Mouse (Mus musculus) kidney, embryonic 16.5 days (tissue): ENCODE results near the gene Fuca2. TPM values are rescaled to one million over a fixed set of nuclear protein-coding genes. Genes with fewer than 3 reads are reported as not detected.
"Not testable (repeated sequence)": the region's sequence is repeated elsewhere in the genome, so short reads cannot be mapped to it uniquely, and the experiment has no call there.

ENCODE experiments used
- ATAC-seq: fragments of 200-750 bp; cut with Nextera tagmentation; 2 replicates; pipeline ENCODE4 v1.8.0; 2017; ENCODE audit warnings: moderate TSS enrichment; ENCODE audit not compliant: low FRiP score, low TSS enrichment
- H3K27ac ChIP-seq: fragments of 300-500 bp; sonication (generic); 2 replicates; pipeline ENCODE4 v1.5.1; 2014; ENCODE audit warnings: low read length
- H3K27me3 ChIP-seq: fragments of 300-500 bp; sonication (generic); 2 replicates; pipeline ENCODE4 v1.6.1; 2014; ENCODE audit warnings: low read length, control low read depth, mixed read lengths; ENCODE audit not compliant: insufficient read depth
- H3K36me3 ChIP-seq: fragments of 300-500 bp; sonication (generic); 2 replicates; pipeline ENCODE4 v1.6.1; 2014; ENCODE audit warnings: low read length, control low read depth, mixed read lengths; ENCODE audit not compliant: insufficient read depth
- H3K4me1 ChIP-seq: fragments of 300-500 bp; sonication (generic); 2 replicates; pipeline ENCODE4 v1.6.1; 2014; ENCODE audit warnings: low read length, control low read depth, mixed read lengths; ENCODE audit not compliant: insufficient read depth
- H3K4me2 ChIP-seq: fragments of 300-500 bp; sonication (generic); replicated peaks from 2 replicates; pipeline ENCODE4 v1.6.1; 2014; ENCODE audit warnings: low read depth, low read length
- H3K4me3 ChIP-seq: fragments of 300-500 bp; sonication (generic); 2 replicates; pipeline ENCODE4 v1.5.1; 2014; ENCODE audit warnings: mild to moderate bottlenecking, low read length
- H3K9ac ChIP-seq: fragments of 300-500 bp; sonication (generic); replicated peaks from 2 replicates; pipeline ENCODE4 v1.6.1; 2014; ENCODE audit warnings: low read length
- H3K9me3 ChIP-seq: fragments of 300-500 bp; sonication (generic); 2 replicates; pipeline ENCODE4 v1.6.1; 2016; ENCODE audit warnings: low read length, control low read depth
- WGBS: fragments of 180-500 bp; shearing (Covaris S2); extraction: QIAGEN DNeasy Blood & Tissue Kit; methylation state at CpG from one replicate; pipeline ENCODE4 v1.1.7; 2014; 5-methylcytosine and 5-hydroxymethylcytosine counted together
- polyA plus RNA-seq: library from polyadenylated mRNA; unstranded; fragments of >200 nt; fragmentation: Nextera tagmentation; extraction: Ambion mirVana; gene quantifications from 2 replicates; pipeline ENCODE4 v1.2.1, GENCODE M21; 2015

Fuca2 gene
- polyA plus RNA-seq = 118 and 127 TPM in 2 replicates

DNA sequence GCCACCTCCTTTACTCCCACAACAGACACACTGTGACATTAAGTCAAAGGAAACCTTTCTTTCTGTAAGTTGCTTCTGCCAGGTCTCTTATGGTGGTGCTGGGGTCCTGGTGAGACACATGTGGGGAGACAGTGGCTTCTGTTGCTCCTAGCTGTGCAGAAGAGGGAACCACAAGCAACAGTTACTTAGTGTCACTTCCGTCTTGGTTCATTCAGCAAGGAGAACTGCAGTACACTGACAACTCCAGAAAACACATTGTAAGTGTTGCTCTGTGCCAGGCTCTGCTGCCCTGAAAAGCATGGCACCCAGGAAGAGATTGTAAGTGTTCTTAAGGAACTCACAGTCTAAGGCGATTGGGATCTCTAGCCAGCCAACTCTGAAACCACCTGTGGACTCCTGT is at the start of gene Fuca2:
Gene Fuca2 (plus strand): TSS at position 210 of the 400 bp plus-strand sequence.
- H3K27me3 ChIP-seq = no peaks in the 10 kb centered on the region
- 0 out of 2 replicates have a peak within 1 kb of the TSS, but pooled peaks have one; percentile 67 for H3K9ac ChIP-seq

DNA sequence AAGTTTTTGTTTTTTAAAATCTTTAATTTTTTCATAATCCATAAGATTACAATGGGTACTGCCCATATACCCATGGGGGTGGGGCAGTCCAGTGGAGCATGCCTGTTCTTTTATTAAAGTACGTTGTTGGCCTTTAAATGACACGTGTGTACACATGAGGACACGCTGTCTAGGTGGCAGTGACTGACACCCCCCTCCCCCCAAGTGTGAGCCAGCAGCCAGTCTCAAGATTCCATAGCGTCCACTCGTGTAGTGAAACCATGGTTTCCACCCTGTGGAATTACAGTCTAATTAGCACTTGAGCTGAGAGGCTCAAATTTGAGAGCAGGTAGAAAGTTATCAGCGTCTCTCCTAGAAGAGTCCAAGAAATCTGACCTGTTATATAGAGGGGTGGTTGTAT is 47.7 kb upstream of the Fuca2 start:
- Histone ChIP-seq H3K27me3 (no peaks in the 10 kb centered on the region), H3K9me3 (no peaks in the 10 kb centered on the region), H3K4me1 (peaks cover 17% of the 10 kb centered on the region; the same call in 1 of the 2 replicates), H3K27ac (no peak overlapping the region), H3K9ac (no peak overlapping the region), H3K4me2 (no peak overlapping the region), H3K4me3 (no peak overlapping the region), H3K36me3 (no peaks in the 10 kb centered on the region)
- 90% methylated on average over 6 of the region's 6 CpGs for WGBS
- no peak for ATAC-seq

More for the DNA sequence above, at the start of gene Fuca2:
- WGBS = 93% methylated on average over 2 of the region's 2 CpGs
- ATAC-seq = no peak
- no peaks in the 10 kb centered on the region for H3K9me3 ChIP-seq
- H3K4me3 ChIP-seq = no peak within 1 kb of the TSS
- H3K4me1 ChIP-seq = peaks cover 12% of the 10 kb centered on the region
- H3K27ac ChIP-seq = peak within 1 kb of the TSS; percentile 73
- no peak within 1 kb of the TSS for H3K4me2 ChIP-seq
- H3K36me3 ChIP-seq = no peaks in the 10 kb centered on the region

DNA sequence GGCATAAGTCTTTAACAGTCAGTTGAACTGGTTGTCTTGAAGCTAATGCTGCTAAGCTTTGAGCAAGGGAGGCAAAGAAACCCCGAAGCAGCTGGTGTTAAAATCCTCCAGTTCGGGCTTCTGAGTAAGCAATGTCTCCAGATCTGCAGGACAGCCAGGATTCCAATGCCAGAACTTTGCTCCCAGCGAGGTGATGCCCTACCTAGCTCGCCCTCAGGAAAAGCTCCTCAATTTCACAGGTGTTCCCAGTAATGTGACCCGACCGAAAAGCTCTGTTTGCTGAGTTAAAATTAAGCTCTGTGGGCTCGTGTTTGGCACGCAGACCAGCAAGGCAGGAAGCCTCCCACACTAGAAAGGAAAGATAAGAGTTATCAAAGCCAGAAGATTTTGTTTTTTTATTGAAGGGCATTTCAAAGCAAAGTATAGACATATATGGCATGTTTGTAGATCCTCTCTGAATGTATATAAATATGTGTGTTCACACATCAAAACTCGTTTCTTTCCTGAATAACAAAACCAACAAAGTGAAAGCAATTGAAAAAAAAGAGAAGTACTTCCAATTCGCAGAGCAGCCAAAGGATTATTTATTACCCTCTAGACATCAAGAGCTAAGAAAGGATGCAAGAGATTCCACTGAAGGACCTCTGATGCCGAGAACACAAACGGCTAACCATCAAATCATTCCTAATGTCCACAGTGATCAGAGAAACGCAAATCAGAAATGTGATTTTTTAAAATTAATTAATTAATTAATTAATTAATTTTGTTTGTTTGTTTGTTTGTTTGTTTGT is 45.9 kb upstream of the Fuca2 start:
- H3K4me3 ChIP-seq = no peak overlapping the region
- H3K36me3 ChIP-seq = no peaks in the 10 kb centered on the region
- no peak overlapping the region for H3K27ac ChIP-seq
- ATAC-seq = no peak
- H3K9ac ChIP-seq = no peak overlapping the region
- no peak overlapping the region; the same call in 1 of the 2 replicates for H3K4me2 ChIP-seq
- WGBS = 45% methylated on average over 13 of the region's 13 CpGs
- H3K9me3 ChIP-seq = no peaks in the 10 kb centered on the region
- H3K4me1 ChIP-seq = 0 out of 2 replicates have a peak, but pooled peaks cover 7% of the 10 kb centered on the region
- no peaks in the 10 kb centered on the region for H3K27me3 ChIP-seq

DNA sequence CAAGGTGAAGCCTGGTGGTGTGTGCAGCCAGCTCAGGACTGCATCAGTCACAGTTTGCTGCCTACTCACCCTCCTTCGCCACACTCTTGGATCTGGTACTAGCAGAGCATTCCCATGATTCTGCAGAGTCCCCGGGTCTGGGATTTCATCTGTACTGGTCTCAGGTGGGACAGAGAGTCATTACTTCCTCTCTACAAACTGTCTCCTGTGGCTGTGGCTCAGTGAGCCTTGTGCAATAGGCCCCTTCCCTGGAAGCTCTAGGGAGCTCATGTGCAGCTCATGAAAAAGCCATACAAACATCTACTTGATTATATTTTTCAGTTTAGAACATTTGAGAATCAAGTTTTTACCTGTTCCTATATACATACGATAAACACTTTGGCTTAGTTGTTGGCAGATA is 35.0 kb upstream of the Fuca2 start:
- H3K4me2 ChIP-seq, H3K36me3 ChIP-seq, H3K4me3 ChIP-seq, ATAC-seq, H3K9ac ChIP-seq, H3K27ac ChIP-seq, H3K4me1 ChIP-seq, H3K27me3 ChIP-seq, H3K9me3 ChIP-seq: not testable (repeated sequence)
- 91% methylated on average over 3 of the region's 3 CpGs for WGBS

DNA sequence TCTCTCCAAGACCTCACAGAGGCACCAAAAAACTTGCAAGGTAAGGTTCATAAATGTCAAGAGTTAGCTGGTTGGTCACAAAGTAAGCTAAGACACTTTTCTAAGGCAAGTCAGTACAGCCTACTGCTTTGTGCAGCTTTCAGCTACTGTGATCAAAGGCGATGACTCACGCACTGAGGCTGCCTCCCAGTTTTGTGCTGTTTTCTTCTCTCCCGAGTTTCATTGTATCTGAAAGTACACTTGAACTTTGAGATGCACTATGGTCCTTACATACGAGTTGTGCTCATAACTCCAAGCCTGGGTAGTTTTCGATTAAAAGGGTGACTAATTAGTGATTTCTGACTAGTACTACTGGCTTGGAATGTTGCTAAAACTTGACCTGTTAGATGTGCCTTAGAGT is 32.4 kb upstream of the Fuca2 start:
- 51% methylated on average over 5 of the region's 5 CpGs for WGBS
- Histone ChIP-seq H3K9me3 (no peaks in the 10 kb centered on the region), H3K27me3 (no peaks in the 10 kb centered on the region), H3K4me2 (no peak overlapping the region), H3K9ac (no peak overlapping the region), H3K27ac (peak overlapping the region; percentile 48; the same call in 1 of the 2 replicates), H3K4me1 (0 out of 2 replicates have a peak, but pooled peaks cover 5% of the 10 kb centered on the region), H3K4me3 (no peak overlapping the region), H3K36me3 (no peaks in the 10 kb centered on the region)
- peak; percentile 73 for ATAC-seq

DNA sequence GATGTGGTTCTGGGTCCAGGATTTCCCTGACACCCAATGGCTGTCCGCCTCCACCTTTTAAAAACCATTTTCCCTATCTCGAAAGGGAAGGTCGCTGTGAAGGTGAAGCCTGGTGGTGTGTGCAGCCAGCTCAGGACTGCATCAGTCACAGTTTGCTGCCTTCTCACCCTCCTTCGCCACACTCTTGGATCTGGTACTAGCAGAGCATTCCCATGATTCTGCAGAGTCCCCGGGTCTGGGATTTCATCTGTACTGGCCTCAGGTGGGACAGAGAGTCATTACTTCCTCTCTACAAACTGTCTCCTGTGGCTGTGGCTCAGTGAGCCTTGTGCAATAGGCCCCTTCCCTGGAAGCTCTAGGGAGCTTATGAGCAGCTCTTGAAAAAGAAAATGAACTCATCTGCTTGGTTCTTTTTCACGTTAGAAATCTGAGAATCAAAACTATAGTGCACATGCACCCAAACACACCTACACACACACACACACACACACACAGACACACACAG is 31.3 kb upstream of the Fuca2 start:
- H3K36me3 ChIP-seq, H3K4me2 ChIP-seq, H3K4me3 ChIP-seq, H3K4me1 ChIP-seq, H3K9me3 ChIP-seq, H3K27ac ChIP-seq, ATAC-seq, H3K9ac ChIP-seq, H3K27me3 ChIP-seq: not testable (repeated sequence)
- 69% methylated on average over 6 of the region's 6 CpGs for WGBS

DNA sequence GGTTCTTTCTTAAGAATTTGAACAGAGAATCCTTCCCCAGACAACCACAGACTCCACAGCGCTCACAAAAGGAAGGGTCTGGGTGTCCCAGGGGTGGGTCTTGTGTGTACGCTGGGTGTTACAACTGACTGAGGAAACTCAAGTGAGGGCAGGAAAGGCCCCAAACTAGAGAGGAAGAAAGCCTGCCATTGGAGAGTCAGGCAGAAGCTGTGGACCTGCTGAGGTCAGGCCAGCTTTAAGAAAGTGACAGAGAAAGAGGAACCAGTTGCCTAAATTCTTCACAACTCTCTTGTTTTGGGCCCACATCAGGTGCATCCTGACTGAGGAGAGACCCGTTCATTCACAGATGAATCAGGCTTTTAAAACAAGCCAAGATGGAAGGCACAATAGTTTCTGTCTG is 29.1 kb upstream of the Fuca2 start:
- H3K27ac ChIP-seq = no peak overlapping the region
- ATAC-seq = no peak
- WGBS = 86% methylated on average over 3 of the region's 3 CpGs
- no peak overlapping the region for H3K4me3 ChIP-seq
- H3K4me2 ChIP-seq = no peak overlapping the region
- H3K4me1 ChIP-seq = 0 out of 2 replicates have a peak, but pooled peaks cover 5% of the 10 kb centered on the region
- no peaks in the 10 kb centered on the region for H3K9me3 ChIP-seq
- peaks cover 3% of the 10 kb centered on the region for H3K27me3 ChIP-seq
- H3K36me3 ChIP-seq = no peaks in the 10 kb centered on the region
- H3K9ac ChIP-seq = no peak overlapping the region

DNA sequence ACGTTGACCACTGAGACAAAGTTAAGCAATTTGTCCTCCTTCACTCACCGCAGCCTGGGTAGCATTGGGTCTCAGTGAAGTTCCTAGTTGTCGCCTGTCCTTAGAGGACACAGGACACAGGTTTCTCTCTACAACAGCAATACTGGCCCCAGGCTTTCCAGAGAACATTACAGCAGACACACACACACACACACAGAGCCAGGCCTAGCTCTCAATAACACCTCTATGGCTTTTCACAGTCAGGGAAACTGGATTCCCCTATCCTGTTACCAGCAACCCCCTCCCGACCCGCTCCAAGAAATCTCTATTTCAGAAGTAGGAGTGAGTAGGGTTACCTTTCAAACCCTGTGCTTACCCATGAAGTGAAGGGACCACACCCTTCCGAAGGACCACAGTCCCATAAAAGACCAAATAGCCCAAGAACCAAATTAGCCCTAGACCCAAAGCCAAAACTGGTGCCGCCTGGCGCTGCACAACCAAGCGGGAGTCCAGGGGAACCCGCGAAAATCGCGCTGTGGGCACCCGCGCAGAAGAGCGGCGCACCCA is 26.0 kb upstream of the Fuca2 start:
- Histone ChIP-seq H3K27me3 (peaks cover 9% of the 10 kb centered on the region), H3K4me2 (peak overlapping the region; percentile 94), H3K4me1 (0 out of 2 replicates have a peak, but pooled peaks cover 5% of the 10 kb centered on the region), H3K9me3 (no peaks in the 10 kb centered on the region), H3K27ac (peak overlapping the region; percentile 76), H3K36me3 (no peaks in the 10 kb centered on the region), H3K9ac (peak overlapping the region; percentile 75), H3K4me3 (peak overlapping the region; percentile 67)
- 12% methylated on average over 16 of the region's 17 CpGs for WGBS
- peak; percentile 7; the same call in 1 of the 2 replicates for ATAC-seq

DNA sequence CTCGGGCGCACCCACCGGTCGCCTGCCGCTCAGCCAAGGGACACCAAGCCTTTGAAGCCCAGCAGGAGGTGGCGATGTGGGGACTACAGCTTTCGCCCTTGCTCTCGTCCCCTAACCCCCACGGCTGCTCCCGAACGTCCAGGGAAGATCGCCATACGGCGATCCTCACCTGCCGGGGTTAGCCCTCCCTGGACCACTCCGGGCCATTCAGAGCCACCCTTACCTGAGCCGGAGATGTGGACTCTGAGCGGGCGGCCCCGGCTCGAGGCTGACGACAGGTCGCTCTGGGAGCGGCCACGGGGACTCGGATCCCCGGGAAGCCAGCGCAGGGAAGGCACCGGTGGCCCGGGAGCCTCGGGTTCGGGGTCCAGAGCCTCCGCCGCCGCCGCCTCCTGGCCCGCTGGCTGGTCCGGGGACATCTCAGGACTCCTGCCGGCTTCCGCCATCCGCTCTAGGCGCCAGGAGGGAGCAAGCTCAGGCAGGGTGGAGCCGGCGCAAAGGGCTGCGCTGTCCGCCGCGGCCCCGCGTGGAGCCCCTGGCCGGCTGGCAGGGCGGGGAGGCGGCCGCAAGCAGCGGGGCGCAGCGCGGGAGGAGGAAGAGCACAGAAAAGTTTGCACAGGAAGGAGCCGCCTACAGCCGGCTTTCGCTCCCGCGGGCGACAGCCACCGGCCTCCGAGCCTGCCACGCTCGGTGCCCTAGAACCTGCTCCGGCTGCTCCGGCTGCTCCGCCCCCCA is 25.3 kb upstream of the Fuca2 start, which contains the start of gene Phactr2:
Gene Phactr2 (minus strand): TSS at position 580 of the 735 bp plus-strand sequence.
- Histone ChIP-seq H3K4me3 (peak within 1 kb of the TSS; percentile 67), H3K27me3 (peaks cover 9% of the 10 kb centered on the region)
- WGBS = under 1% methylated on average over 60 of the region's 71 CpGs

More for the DNA sequence above, 25.3 kb upstream of the Fuca2 start, which contains the start of gene Phactr2:
- no peaks in the 10 kb centered on the region for H3K36me3 ChIP-seq
- peak within 1 kb of the TSS; percentile 76 for H3K27ac ChIP-seq
- H3K9me3 ChIP-seq = no peaks in the 10 kb centered on the region
- ATAC-seq = peak; percentile 92
- 0 out of 2 replicates have a peak, but pooled peaks cover 1% of the 10 kb centered on the region for H3K4me1 ChIP-seq
- H3K4me2 ChIP-seq = peak within 1 kb of the TSS; percentile 94
- H3K9ac ChIP-seq = peak within 1 kb of the TSS; percentile 75
